Mouse (Mus musculus): Measurements from ENCODE around the gene Cd84. TPM values are rescaled to one million over a fixed set of nuclear protein-coding genes. Genes with fewer than 3 reads are reported as not detected.

Gene Cd84
- polyA plus RNA-seq, 1 experiment = 0.98 TPM

DNA sequence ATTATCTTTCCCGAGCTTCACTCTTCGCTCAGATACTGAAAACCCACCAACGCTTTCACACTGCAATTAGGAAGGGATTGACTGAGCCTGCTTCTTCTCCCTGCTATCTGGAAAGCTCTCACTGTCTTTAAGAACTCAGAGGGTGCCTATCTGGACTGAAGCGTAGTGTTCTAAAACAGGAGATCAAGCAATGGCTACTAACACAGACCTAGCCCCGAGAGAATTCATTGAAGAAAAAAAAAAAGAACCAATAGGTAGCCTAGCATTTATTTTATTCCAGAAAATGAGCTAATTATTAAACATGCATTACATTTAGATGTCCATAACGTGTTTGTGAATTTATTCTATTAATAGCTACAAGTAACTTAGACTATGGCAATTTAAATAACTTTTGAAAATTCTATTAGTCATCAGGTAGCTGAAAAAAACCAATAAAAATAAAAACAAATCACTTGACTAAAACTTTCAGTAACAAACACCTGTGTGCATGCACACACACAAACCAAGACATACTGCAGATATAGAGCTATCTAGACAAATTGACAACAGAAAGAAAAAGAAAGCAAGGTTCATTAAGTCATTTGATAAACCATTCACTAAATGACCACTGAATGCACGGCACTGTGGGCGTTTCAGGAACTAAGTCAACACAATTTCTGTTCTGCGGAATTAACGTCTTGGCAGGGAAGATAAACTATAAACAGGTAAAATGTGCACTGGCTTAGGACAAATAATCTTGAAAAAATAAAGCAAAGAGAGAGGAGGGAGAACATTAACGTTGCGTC lies 78.8 kb downstream of the Cd84 start:
- TF ChIP-seq CTCF (IDR thresholded peaks at IDR 0.05; ENCODE audit: borderline replicate concordance, extremely low read depth, insufficient read depth, insufficient read length) (no peak), POLR2A (IDR thresholded peaks at IDR 0.05; ENCODE audit: borderline replicate concordance, extremely low read depth, insufficient read depth, insufficient read length, poor library complexity, severe bottlenecking) (no peak)
- no peak for DNase-seq (ENCODE audit: low read depth)

DNA sequence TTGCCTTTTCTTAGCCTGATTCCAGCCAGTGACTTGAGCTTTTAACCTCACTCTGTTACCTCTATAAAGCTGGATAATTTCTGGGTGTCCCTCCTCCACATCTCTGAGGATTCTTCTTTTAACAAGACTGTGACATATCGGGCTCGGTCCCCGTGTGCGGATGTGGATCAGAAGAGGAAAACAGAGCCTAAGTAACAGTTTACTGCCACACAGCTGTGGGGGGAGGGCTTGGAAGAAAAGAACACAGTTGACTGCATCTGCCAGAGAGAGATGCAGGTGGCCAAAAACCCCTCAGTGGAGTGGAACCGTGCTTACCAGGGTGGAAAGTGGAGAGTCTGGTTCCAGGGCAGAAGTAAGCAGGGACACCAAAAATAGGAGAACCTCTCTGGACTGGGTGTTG lies 79.7 kb downstream of the Cd84 start:
- TF ChIP-seq CTCF (IDR thresholded peaks at IDR 0.05; ENCODE audit: borderline replicate concordance, extremely low read depth, insufficient read depth, insufficient read length) (no peak), POLR2A (IDR thresholded peaks at IDR 0.05; ENCODE audit: borderline replicate concordance, extremely low read depth, insufficient read depth, insufficient read length, poor library complexity, severe bottlenecking) (no peak)

DNA sequence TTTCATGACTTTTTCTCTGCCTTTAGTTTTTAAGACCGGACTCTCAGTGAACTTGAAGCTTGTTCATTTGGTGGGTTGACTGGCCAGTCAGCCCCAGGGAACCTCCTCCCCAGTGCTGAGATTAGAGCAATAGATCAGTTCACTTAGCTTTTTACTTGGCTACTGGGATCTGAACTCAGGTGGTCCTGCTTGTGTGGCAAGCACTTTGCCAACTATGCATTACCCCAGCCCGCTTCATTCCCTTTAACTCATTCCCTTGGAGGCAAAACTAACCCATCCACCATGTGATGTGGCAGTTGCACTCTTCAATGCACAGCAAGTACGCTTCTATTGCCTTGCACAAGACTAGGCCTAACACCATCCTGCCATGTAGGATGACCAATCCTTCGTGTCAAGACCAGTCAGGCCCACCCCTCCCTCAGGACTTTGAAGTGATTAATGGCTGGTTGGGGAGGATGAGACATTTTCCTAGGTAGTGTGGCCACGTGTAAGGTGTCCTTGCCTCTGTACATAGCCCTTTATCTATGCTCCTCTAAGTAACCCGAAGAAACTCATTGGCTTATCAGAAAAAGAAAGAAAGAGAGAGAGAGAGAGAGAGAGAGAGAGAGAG lies 80.5 kb downstream of the Cd84 start:
- no peak for DNase-seq (ENCODE audit: low read depth)
- TF ChIP-seq POLR2A (IDR thresholded peaks at IDR 0.05; ENCODE audit: borderline replicate concordance, extremely low read depth, insufficient read depth, insufficient read length, poor library complexity, severe bottlenecking) (no peak), CTCF (IDR thresholded peaks at IDR 0.05; ENCODE audit: borderline replicate concordance, extremely low read depth, insufficient read depth, insufficient read length) (no peak)

More for the DNA sequence above, 79.7 kb downstream of the Cd84 start:
- no peak for DNase-seq (ENCODE audit: low read depth)

DNA sequence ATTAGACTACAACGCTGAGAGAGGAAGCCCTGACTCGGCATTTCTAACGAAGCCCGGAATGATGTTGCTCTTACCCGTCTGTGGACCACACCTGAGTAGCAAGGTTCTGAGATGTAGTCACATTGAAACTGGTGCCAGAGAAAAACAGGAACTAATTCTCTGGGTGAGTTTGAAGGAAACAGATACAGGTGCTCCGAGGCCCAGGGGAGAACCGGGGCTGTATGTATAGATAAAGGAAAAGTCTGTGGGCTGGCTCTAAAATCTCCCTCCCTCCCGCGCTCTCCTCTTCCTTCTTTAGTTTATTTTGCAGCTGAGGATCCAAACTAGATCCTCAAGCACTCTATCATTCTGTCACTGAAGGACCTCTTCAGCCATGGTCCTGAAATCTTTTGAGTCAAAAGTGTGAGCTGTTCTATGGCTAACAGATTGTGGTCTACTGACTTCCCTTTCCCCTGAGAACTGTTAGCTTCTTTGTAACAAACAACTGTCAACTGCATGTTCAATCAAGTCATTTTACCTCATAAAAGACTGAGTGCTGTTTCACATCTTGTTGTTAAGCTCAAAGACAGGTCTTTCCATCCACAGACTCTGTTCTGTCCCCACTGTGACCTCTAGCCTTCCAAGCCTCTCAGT lies 81.6 kb downstream of the Cd84 start:
- no peak for TF ChIP-seq POLR2A (IDR thresholded peaks at IDR 0.05; ENCODE audit: borderline replicate concordance, extremely low read depth, insufficient read depth, insufficient read length, poor library complexity, severe bottlenecking)
- TF ChIP-seq CTCF (IDR thresholded peaks at IDR 0.05; ENCODE audit: borderline replicate concordance, extremely low read depth, insufficient read depth, insufficient read length) = no peak
- DNase-seq (ENCODE audit: low read depth) = no peak

DNA sequence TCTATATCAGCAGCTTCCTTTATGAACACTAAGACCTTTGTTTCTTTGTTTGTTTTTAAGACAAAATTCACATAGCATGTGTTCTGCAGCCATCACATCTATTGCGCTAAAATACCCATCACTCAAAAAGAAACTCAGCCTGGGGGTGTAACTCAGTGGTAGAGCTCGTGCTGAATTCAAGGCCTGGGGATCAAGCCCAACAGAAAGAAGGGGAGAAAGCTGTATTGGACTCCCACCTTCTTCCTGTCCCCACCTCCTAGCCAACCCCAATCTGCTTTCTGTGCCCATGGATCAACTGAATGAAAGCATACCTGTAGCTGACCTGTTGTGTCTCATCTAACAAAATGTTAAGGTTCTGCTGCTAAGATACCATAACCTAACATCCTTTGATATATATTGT lies 82.1 kb downstream of the Cd84 start:
- no peak for TF ChIP-seq POLR2A (IDR thresholded peaks at IDR 0.05; ENCODE audit: borderline replicate concordance, extremely low read depth, insufficient read depth, insufficient read length, poor library complexity, severe bottlenecking)
- no peak for TF ChIP-seq CTCF (IDR thresholded peaks at IDR 0.05; ENCODE audit: borderline replicate concordance, extremely low read depth, insufficient read depth, insufficient read length)
- no peak for DNase-seq (ENCODE audit: low read depth)

DNA sequence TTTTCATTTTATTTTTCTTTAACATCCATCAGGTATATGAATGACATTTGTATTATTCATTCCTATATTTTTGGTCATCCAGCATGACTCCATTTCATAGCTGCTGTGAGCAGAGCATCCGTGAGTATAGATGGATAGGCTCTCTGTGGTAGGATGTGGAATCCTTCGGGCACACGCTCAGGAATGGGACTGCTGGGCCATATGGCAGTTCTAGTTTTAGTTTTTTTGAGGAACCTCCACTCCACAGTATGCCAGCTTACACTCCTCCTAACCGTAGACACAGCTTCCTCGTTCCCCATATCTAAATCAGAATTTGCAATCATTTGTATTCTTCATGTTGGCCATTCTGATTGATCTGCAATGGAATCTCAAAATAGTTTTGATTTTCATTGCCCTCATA lies 83.3 kb downstream of the Cd84 start:
- DNase-seq (ENCODE audit: low read depth) = no peak

DNA sequence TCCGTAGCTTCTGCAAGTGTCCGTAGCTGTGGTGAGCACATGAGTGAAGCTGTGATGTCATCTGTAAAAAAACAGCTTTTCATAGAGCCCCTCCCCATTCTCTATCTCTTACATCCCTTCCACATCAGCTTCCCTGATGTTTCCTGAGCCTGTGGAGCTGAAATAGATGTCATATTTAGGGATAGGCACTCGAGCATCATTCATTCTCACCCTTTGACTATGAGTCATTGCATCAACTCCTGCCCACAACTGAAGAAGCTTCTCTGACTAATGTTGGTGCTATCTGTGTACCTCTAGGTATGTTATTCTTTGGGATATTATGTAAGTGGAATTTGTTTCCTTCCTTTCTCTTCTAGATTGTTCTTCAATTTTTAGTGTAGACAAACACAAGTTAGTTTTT lies 85.4 kb downstream of the Cd84 start:
- DNase-seq (ENCODE audit: low read depth) = no peak
- TF ChIP-seq POLR2A (IDR thresholded peaks at IDR 0.05; ENCODE audit: borderline replicate concordance, extremely low read depth, insufficient read depth, insufficient read length, poor library complexity, severe bottlenecking) (no peak), CTCF (IDR thresholded peaks at IDR 0.05; ENCODE audit: borderline replicate concordance, extremely low read depth, insufficient read depth, insufficient read length) (no peak)

More for the DNA sequence above, 83.3 kb downstream of the Cd84 start:
- TF ChIP-seq POLR2A (IDR thresholded peaks at IDR 0.05; ENCODE audit: borderline replicate concordance, extremely low read depth, insufficient read depth, insufficient read length, poor library complexity, severe bottlenecking) = no peak
- no peak for TF ChIP-seq CTCF (IDR thresholded peaks at IDR 0.05; ENCODE audit: borderline replicate concordance, extremely low read depth, insufficient read depth, insufficient read length)

DNA sequence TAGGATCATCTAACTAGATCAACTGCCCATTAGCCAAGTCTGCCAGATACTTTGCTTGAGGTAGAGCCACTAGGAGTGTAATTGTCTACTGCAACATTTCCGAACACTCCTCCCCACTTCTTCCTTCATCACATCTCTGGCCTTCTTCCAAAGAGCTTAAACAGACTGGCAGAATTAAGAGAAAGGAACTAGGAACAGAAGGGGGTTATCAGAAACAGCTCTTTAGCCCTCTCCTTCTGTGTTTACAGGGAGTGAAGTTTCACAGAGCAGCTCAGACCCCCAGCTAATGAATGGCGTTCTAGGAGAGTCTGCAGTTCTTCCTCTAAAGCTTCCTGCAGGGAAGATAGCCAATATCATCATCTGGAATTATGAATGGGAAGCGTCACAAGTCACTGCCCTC lies 94.4 kb downstream of the Cd84 start:
- TF ChIP-seq POLR2A (IDR thresholded peaks at IDR 0.05; ENCODE audit: borderline replicate concordance, extremely low read depth, insufficient read depth, insufficient read length, poor library complexity, severe bottlenecking) (no peak), CTCF (IDR thresholded peaks at IDR 0.05; ENCODE audit: borderline replicate concordance, extremely low read depth, insufficient read depth, insufficient read length) (no peak)

DNA sequence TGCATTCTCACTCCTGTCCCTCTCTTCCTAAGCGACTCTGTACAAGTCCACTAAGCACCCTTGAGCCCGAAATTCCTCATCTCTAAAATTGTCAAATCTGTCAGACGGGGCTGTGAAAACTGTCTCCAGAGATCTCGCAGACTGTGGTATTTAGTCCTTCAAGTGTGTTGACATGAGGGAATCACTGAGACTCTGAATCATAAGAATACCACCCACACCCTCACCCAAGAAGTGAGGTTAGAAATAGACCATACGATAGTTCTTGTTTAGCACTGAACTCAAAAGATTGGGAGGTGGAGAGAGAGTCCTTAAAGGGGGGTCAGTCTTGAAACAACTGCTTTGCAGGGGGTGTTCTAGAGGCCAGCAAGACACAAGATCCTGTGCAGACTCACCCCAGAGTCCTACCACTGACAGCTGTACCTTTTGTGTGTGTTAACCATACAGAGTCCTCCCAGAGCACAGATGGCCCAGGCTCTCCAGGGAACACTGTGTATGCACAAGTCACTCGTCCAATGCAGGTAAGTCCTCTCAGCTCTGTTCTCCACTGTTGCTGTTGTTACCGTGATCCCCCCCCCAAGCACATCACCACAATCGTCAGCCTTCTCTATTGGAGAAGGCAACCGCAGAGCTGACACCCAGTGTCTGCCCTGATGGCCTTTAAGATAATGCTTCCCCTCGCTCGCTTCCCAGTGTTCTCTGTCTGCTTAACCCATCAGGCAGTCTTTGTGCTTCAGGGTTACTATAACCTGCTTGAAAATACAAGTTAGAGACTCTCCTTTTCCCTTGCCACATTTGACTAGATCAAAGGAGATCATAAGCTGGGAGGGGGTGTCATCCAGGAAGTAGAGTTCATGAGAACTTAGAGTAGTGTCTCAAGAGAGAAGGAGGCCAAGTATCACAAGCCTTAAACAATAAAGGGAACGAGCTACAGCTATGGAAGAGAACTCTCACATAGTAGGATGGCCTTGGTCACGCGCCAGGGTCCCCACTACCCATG lies 99.8 kb downstream of the Cd84 start:
- DNase-seq (ENCODE audit: low read depth) = no peak
- no peak for TF ChIP-seq POLR2A (IDR thresholded peaks at IDR 0.05; ENCODE audit: borderline replicate concordance, extremely low read depth, insufficient read depth, insufficient read length, poor library complexity, severe bottlenecking)
- no peak for TF ChIP-seq CTCF (IDR thresholded peaks at IDR 0.05; ENCODE audit: borderline replicate concordance, extremely low read depth, insufficient read depth, insufficient read length)

More for the DNA sequence above, 94.4 kb downstream of the Cd84 start:
- DNase-seq (ENCODE audit: low read depth) = peak; percentile 24

Other genes starting within 250 kb of the Cd84 start
- 0.08 and 0.19 TPM in 2 replicates for gene Ly9, start 232.3 kb upstream of the Cd84 start, polyA plus RNA-seq (2012; rRNA removed)
- 0.04 TPM in 1 of 2 replicates, not detected in the other for gene Slamf7, start 186.7 kb upstream of the Cd84 start, polyA plus RNA-seq (2012; rRNA removed)
- gene Cd48, start 157.7 kb upstream of the Cd84 start, polyA plus RNA-seq (2012; rRNA removed) = 0.30 and 0.62 TPM in 2 replicates
- gene Slamf1, start 72.6 kb upstream of the Cd84 start, polyA plus RNA-seq (2012; rRNA removed) = 0.06 and 0.12 TPM in 2 replicates
- not detected in 2 replicates for gene Gm10521, start 56.0 kb downstream of the Cd84 start, polyA plus RNA-seq (2012; rRNA removed)
- gene Slamf6, start 77.8 kb downstream of the Cd84 start, polyA plus RNA-seq (2012; rRNA removed) = 0.11 TPM in 1 of 2 replicates, not detected in the other
- 61.5 and 87.3 TPM in 2 replicates for gene Vangl2, start 188.7 kb downstream of the Cd84 start, polyA plus RNA-seq (2012; rRNA removed)
- gene Nhlh1, start 217.9 kb downstream of the Cd84 start, polyA plus RNA-seq (2012; rRNA removed) = 14.8 and 19.3 TPM in 2 replicates
- 79.5 and 135 TPM in 2 replicates for gene Copa, start 242.8 kb downstream of the Cd84 start, polyA plus RNA-seq (2012; rRNA removed)
- 136 and 139 TPM in 2 replicates for gene Ncstn, start 243.1 kb downstream of the Cd84 start, polyA plus RNA-seq (2012; rRNA removed)

All from brain, embryonic 14.5 days (tissue).